Mouse (Mus musculus) E14TG2a.4 (cell line): ENCODE measurements at regions not wholly inside any gene's neighbourhood (a gene's known extent, or its start where the extent isn't known, plus 50 kb on each side); places are given as distances from the start of the nearest gene placed in this dataset.

Source experiments
- CTCF ChIP-seq: conservative IDR thresholded peaks from 2 replicates; pipeline ENCODE4 v1.5.1; 2014; ENCODE audit warnings: low read length
- NANOG ChIP-seq: IDR thresholded peaks from 2 replicates; pipeline ENCODE4 v1.6.1; 2014; ENCODE audit warnings: borderline replicate concordance, low read length, mixed read lengths
- POU5F1 ChIP-seq: IDR thresholded peaks from 2 replicates; pipeline ENCODE4 v1.6.1; 2014; ENCODE audit warnings: low read length, borderline replicate concordance

GRCm38 (mm10) chr10:101117158-101117557 is 526.9 kb downstream of the 1700017N19Rik start:
- no peak for TF ChIP-seq CTCF
- TF ChIP-seq POU5F1: no peak
- TF ChIP-seq NANOG: no peak
